Mouse (Mus musculus): ENCODE measurements around the gene Frs2. TPM values are rescaled to one million over a fixed set of nuclear protein-coding genes. Genes with fewer than 3 reads are reported as not detected.
A peak's percentile ranks its signal among the peaks of the same experiment; 100 is the strongest.

Gene Frs2
- polyA plus RNA-seq, 1 experiment from 2014 or later, result 27.0 TPM

- Histone ChIP-seq H3K4me2 (replicated peaks) (no peak overlapping the region), H3K27ac (no peak overlapping the region), H3K27me3 (ENCODE audit: control insufficient read depth, insufficient read depth, low read length) (no peaks in the 10 kb centered on the region), H3K4me3 (replicated peaks; ENCODE audit: low read length) (no peak overlapping the region), H3K9ac (no peak overlapping the region), H3K9me3 (ENCODE audit: control insufficient read depth, low read length) (no peaks in the 10 kb centered on the region), H3K36me3 (replicated peaks; ENCODE audit: control insufficient read depth, insufficient read depth) (no peaks in the 10 kb centered on the region), H3K4me1 (replicated peaks; ENCODE audit: control insufficient read depth, insufficient read depth, low read length) (0 out of 2 replicates have a peak, but pooled peaks cover 3% of the 10 kb centered on the region)
- DNase-seq (ENCODE audit: low spot score) (no peak), ATAC-seq (ENCODE audit: low FRiP score) (no peak)
- WGBS, result 86% methylated on average over 11 of the region's 11 CpGs
Measured at GRCm38 (mm10) chr10:117119531-117119930, 28.8 kb downstream of the Frs2 start.

DNA sequence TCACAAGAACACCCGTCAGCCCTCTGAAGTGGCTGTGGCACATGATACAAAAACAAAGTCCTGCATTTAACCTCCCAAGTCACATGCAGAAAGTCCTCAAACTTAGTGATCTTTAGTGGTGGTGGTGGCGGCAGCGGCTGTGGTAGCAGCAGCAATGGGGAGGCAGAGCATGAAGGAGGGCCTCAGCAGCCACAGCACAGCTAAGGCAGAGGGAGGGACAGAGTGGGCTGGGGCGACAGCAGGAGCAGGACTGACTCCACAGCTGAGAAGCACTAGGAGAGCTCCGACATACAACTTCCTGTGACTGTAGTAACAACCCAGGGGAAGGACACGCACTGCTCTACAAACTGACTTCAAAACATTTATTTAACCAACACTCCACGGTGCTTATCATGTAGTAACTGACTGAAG, 29.9 kb downstream of the Frs2 start:
- H3K4me3 ChIP-seq (replicated peaks; ENCODE audit: low read length), result no peak overlapping the region
- no peak for DNase-seq (ENCODE audit: low spot score)
- H3K4me1 ChIP-seq (replicated peaks; ENCODE audit: control insufficient read depth, insufficient read depth, low read length), result 0 out of 2 replicates have a peak, but pooled peaks cover 3% of the 10 kb centered on the region
- no peaks in the 10 kb centered on the region for H3K9me3 ChIP-seq (ENCODE audit: control insufficient read depth, low read length)
- no peaks in the 10 kb centered on the region for H3K27me3 ChIP-seq (ENCODE audit: control insufficient read depth, insufficient read depth, low read length)
- no peak overlapping the region for H3K9ac ChIP-seq
- no peaks in the 10 kb centered on the region for H3K36me3 ChIP-seq (replicated peaks; ENCODE audit: control insufficient read depth, insufficient read depth)
- WGBS, result 88% methylated on average over 7 of the region's 7 CpGs
- ATAC-seq (ENCODE audit: low FRiP score), result no peak
- H3K4me2 ChIP-seq (replicated peaks), result no peak overlapping the region
- H3K27ac ChIP-seq, result no peak overlapping the region

- Histone ChIP-seq H3K4me3 (replicated peaks; ENCODE audit: low read length) (no peak overlapping the region), H3K9me3 (ENCODE audit: control insufficient read depth, low read length) (no peaks in the 10 kb centered on the region), H3K9ac (no peak overlapping the region), H3K4me1 (replicated peaks; ENCODE audit: control insufficient read depth, insufficient read depth, low read length) (0 out of 2 replicates have a peak, but pooled peaks cover 3% of the 10 kb centered on the region), H3K27me3 (ENCODE audit: control insufficient read depth, insufficient read depth, low read length) (no peaks in the 10 kb centered on the region), H3K27ac (no peak overlapping the region), H3K4me2 (replicated peaks) (no peak overlapping the region), H3K36me3 (replicated peaks; ENCODE audit: control insufficient read depth, insufficient read depth) (no peaks in the 10 kb centered on the region)
- 65% methylated on average over 3 of the region's 3 CpGs for WGBS
- ATAC-seq (ENCODE audit: low FRiP score), result no peak
- peak; percentile 53 for DNase-seq (ENCODE audit: low spot score)
Measured at GRCm38 (mm10) chr10:117115652-117116051, 32.7 kb downstream of the Frs2 start.

GRCm38 (mm10) chr10:117112545-117112944, 35.8 kb downstream of the Frs2 start:
- DNase-seq (ENCODE audit: low spot score) (no peak), ATAC-seq (ENCODE audit: low FRiP score) (no peak)
- Histone ChIP-seq H3K36me3 (replicated peaks; ENCODE audit: control insufficient read depth, insufficient read depth) (no peaks in the 10 kb centered on the region), H3K4me3 (replicated peaks; ENCODE audit: low read length) (no peak overlapping the region), H3K9ac (no peak overlapping the region), H3K27ac (no peak overlapping the region), H3K27me3 (ENCODE audit: control insufficient read depth, insufficient read depth, low read length) (no peaks in the 10 kb centered on the region), H3K9me3 (ENCODE audit: control insufficient read depth, low read length) (no peaks in the 10 kb centered on the region), H3K4me2 (replicated peaks) (no peak overlapping the region), H3K4me1 (replicated peaks; ENCODE audit: control insufficient read depth, insufficient read depth, low read length) (0 out of 2 replicates have a peak, but pooled peaks cover under 1% of the 10 kb centered on the region)
- WGBS, result 63% methylated on average over 2 of the region's 2 CpGs

- H3K4me2 ChIP-seq (replicated peaks), result no peak overlapping the region
- H3K4me3 ChIP-seq (replicated peaks; ENCODE audit: low read length), result no peak overlapping the region
- H3K4me1 ChIP-seq (replicated peaks; ENCODE audit: control insufficient read depth, insufficient read depth, low read length), result no peaks in the 10 kb centered on the region
- no peaks in the 10 kb centered on the region for H3K9me3 ChIP-seq (ENCODE audit: control insufficient read depth, low read length)
- H3K27ac ChIP-seq, result no peak overlapping the region
- DNase-seq (ENCODE audit: low spot score), result no peak
- WGBS, result 52% methylated on average over 7 of the region's 7 CpGs
- H3K36me3 ChIP-seq (replicated peaks; ENCODE audit: control insufficient read depth, insufficient read depth), result no peaks in the 10 kb centered on the region
- ATAC-seq (ENCODE audit: low FRiP score), result no peak
- no peaks in the 10 kb centered on the region for H3K27me3 ChIP-seq (ENCODE audit: control insufficient read depth, insufficient read depth, low read length)
- no peak overlapping the region for H3K9ac ChIP-seq
Measured at GRCm38 (mm10) chr10:117111455-117111854, 36.9 kb downstream of the Frs2 start.

DNA sequence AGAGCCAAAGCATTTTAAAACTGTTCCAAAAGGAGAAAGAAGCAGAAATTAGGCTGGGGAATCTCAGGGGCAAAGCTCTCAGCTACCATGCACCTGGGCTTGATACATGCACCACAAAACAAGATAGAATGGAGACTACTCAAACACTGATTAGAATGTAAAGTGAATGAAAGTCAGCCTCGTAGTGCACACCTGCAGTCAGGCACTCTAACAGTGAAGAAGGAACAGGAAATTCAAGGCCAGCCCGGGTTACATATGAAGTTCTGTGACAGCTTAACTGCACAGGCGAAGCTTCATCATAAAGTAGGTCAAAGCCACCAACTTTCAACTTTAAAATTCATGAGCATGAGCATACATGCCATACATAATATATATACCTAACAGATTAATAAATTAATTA, 38.1 kb downstream of the Frs2 start:
- Histone ChIP-seq H3K4me2 (replicated peaks) (no peak overlapping the region), H3K9ac (no peak overlapping the region), H3K4me3 (replicated peaks; ENCODE audit: low read length) (no peak overlapping the region), H3K27me3 (ENCODE audit: control insufficient read depth, insufficient read depth, low read length) (no peaks in the 10 kb centered on the region), H3K27ac (no peak overlapping the region), H3K4me1 (replicated peaks; ENCODE audit: control insufficient read depth, insufficient read depth, low read length) (peaks cover 3% of the 10 kb centered on the region; the same call in 1 of the 2 replicates), H3K9me3 (ENCODE audit: control insufficient read depth, low read length) (no peaks in the 10 kb centered on the region), H3K36me3 (replicated peaks; ENCODE audit: control insufficient read depth, insufficient read depth) (no peaks in the 10 kb centered on the region)
- 79% methylated on average over 3 of the region's 3 CpGs for WGBS
- DNase-seq (ENCODE audit: low spot score) (no peak), ATAC-seq (ENCODE audit: low FRiP score) (no peak)

DNA sequence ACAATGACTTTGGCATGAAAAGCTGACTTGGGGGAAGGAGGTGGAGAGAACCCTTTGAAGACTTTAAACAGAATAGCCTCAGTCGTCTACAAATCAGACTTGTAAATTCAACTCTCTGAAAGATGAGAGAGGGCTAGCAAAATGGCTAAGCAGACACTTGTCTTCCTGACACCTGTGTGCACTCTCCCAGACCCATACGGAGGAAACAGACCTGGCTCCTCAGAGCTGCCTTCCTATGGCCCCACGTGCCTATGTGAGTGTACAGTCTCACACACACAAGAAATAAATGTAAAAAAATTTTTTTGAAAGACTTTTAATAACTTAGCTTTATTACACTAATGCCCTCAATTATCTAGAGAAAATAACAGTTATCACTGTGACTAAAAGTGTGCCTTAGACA, 41.6 kb downstream of the Frs2 start:
- no peaks in the 10 kb centered on the region for H3K9me3 ChIP-seq (ENCODE audit: control insufficient read depth, low read length)
- no peak for DNase-seq (ENCODE audit: low spot score)
- no peak overlapping the region for H3K4me2 ChIP-seq (replicated peaks)
- H3K4me1 ChIP-seq (replicated peaks; ENCODE audit: control insufficient read depth, insufficient read depth, low read length), result peaks cover 8% of the 10 kb centered on the region; the same call in 1 of the 2 replicates
- WGBS, result 24% methylated on average over 3 of the region's 3 CpGs
- no peaks in the 10 kb centered on the region for H3K27me3 ChIP-seq (ENCODE audit: control insufficient read depth, insufficient read depth, low read length)
- H3K4me3 ChIP-seq (replicated peaks; ENCODE audit: low read length), result no peak overlapping the region
- no peaks in the 10 kb centered on the region for H3K36me3 ChIP-seq (replicated peaks; ENCODE audit: control insufficient read depth, insufficient read depth)
- no peak for ATAC-seq (ENCODE audit: low FRiP score)
- H3K9ac ChIP-seq, result no peak overlapping the region
- H3K27ac ChIP-seq, result no peak overlapping the region

DNA sequence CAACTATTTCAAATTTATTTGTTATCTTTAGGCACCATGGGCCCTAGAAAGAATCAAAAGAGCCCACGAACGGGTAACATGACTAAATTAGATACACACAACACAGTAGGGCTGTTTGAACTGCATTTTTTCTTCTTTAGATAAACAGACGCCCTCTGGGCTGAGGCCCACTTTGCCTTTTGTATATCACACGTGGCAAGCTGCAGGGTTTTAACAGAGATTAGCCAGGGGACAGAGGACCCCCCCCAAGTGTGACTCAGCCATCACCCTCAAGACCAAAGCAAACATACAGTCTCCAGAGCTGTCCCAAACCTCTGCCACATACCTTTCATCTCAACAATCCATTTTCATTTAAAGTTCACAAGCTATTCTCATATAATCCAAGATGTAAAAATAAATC, 42.1 kb downstream of the Frs2 start:
- DNase-seq (ENCODE audit: low spot score) (no peak), ATAC-seq (ENCODE audit: low FRiP score) (no peak)
- H3K4me2 ChIP-seq (replicated peaks), result no peak overlapping the region
- WGBS, result 8% methylated on average over 4 of the region's 4 CpGs
- H3K9ac ChIP-seq, result no peak overlapping the region
- H3K36me3 ChIP-seq (replicated peaks; ENCODE audit: control insufficient read depth, insufficient read depth), result no peaks in the 10 kb centered on the region
- H3K27me3 ChIP-seq (ENCODE audit: control insufficient read depth, insufficient read depth, low read length), result no peaks in the 10 kb centered on the region
- H3K9me3 ChIP-seq (ENCODE audit: control insufficient read depth, low read length), result no peaks in the 10 kb centered on the region
- H3K4me3 ChIP-seq (replicated peaks; ENCODE audit: low read length), result no peak overlapping the region
- H3K4me1 ChIP-seq (replicated peaks; ENCODE audit: control insufficient read depth, insufficient read depth, low read length), result peaks cover 8% of the 10 kb centered on the region; the same call in 1 of the 2 replicates
- no peak overlapping the region for H3K27ac ChIP-seq

GRCm38 (mm10) chr10:117105015-117105414, 43.3 kb downstream of the Frs2 start:
- 76% methylated on average over 4 of the region's 4 CpGs for WGBS

More at GRCm38 (mm10) chr10:117105015-117105414, 43.3 kb downstream of the Frs2 start:
- ATAC-seq (ENCODE audit: low FRiP score) (no peak), DNase-seq (ENCODE audit: low spot score) (no peak)
- Histone ChIP-seq H3K4me2 (replicated peaks) (no peak overlapping the region), H3K27me3 (ENCODE audit: control insufficient read depth, insufficient read depth, low read length) (no peaks in the 10 kb centered on the region), H3K9ac (no peak overlapping the region), H3K4me1 (replicated peaks; ENCODE audit: control insufficient read depth, insufficient read depth, low read length) (peaks cover 8% of the 10 kb centered on the region; the same call in 1 of the 2 replicates), H3K9me3 (ENCODE audit: control insufficient read depth, low read length) (no peaks in the 10 kb centered on the region), H3K4me3 (replicated peaks; ENCODE audit: low read length) (no peak overlapping the region), H3K27ac (no peak overlapping the region), H3K36me3 (replicated peaks; ENCODE audit: control insufficient read depth, insufficient read depth) (0 out of 2 replicates have a peak, but pooled peaks cover 4% of the 10 kb centered on the region)

All from hindbrain, embryonic 14.5 days (tissue).